Mouse (Mus musculus) T-helper 17 cell (primary cell): ENCODE results near the gene Nfyc.

Experiments
- in situ Hi-C, 2 experiments: fragments of 300-600 bp; cut with MboI, MseI; formaldehyde crosslinking; loops; 1 replicate in 1 of 2; 2 replicates in 1 of 2; pipeline ENCODE4 v1.15.1; 2025; ENCODE audit warnings: high pct_unique_total_duplicates in 2 of 2

Nfyc gene

GRCm38 (mm10) chr4:120755801-120756200 lies 75.6 kb downstream of the Nfyc start:
- in situ Hi-C loops: loop anchor here in 1 of 2 experiments (10.0 kb wide), 1 partner anchor 171 kb away; the partner anchor contains the start of gene Gm8439

GRCm38 (mm10) chr4:120755299-120755698 lies 76.1 kb downstream of the Nfyc start:
- in situ Hi-C loops: loop anchor here in 1 of 2 experiments (10.0 kb wide), 1 partner anchor 170 kb away; the partner anchor contains the start of gene Gm8439

GRCm38 (mm10) chr4:120749601-120750000 lies 81.8 kb downstream of the Nfyc start:
- in situ Hi-C loops: no loop called here

- in situ Hi-C loops: no loop called here
Observed at GRCm38 (mm10) chr4:120747941-120748866, 83.2 kb downstream of the Nfyc start, which contains the start of gene Kcnq4. TSS of gene Kcnq4 (minus strand) at chr4:120748612.

GRCm38 (mm10) chr4:120747243-120747792 lies 84.1 kb downstream of the Nfyc start:
- in situ Hi-C loops: no loop called here

- in situ Hi-C loops: no loop called here
Observed at GRCm38 (mm10) chr4:120746552-120747150, 84.7 kb downstream of the Nfyc start.

GRCm38 (mm10) chr4:120745731-120746551 lies 85.4 kb downstream of the Nfyc start:
- in situ Hi-C loops: no loop called here

GRCm38 (mm10) chr4:120743636-120744035 lies 87.7 kb downstream of the Nfyc start:
- in situ Hi-C loops: no loop called here

GRCm38 (mm10) chr4:120741303-120741702 lies 90.1 kb downstream of the Nfyc start:
- in situ Hi-C loops: no loop called here

GRCm38 (mm10) chr4:120734012-120734622 lies 97.3 kb downstream of the Nfyc start:
- in situ Hi-C loops: no loop called here

- in situ Hi-C loops: no loop called here
Observed at GRCm38 (mm10) chr4:120732737-120733136, 98.6 kb downstream of the Nfyc start.

- in situ Hi-C loops: no loop called here
Observed at GRCm38 (mm10) chr4:120731030-120731644, 100.2 kb downstream of the Nfyc start.

GRCm38 (mm10) chr4:120730574-120730973 lies 100.8 kb downstream of the Nfyc start:
- in situ Hi-C loops: no loop called here

GRCm38 (mm10) chr4:120730146-120730545 lies 101.2 kb downstream of the Nfyc start:
- in situ Hi-C loops: no loop called here

GRCm38 (mm10) chr4:120729441-120729840 lies 101.9 kb downstream of the Nfyc start:
- in situ Hi-C loops: no loop called here

- in situ Hi-C loops: no loop called here
Observed at GRCm38 (mm10) chr4:120727842-120728241, 103.5 kb downstream of the Nfyc start.

GRCm38 (mm10) chr4:120726174-120726573 lies 105.2 kb downstream of the Nfyc start:
- in situ Hi-C loops: no loop called here

- in situ Hi-C loops: no loop called here
Observed at GRCm38 (mm10) chr4:120725516-120726090, 105.8 kb downstream of the Nfyc start.

- in situ Hi-C loops: no loop called here
Observed at GRCm38 (mm10) chr4:120721574-120721973, 109.8 kb downstream of the Nfyc start.

GRCm38 (mm10) chr4:120719152-120719551 lies 112.2 kb downstream of the Nfyc start:
- in situ Hi-C loops: no loop called here
